Mouse (Mus musculus) neural tube, embryonic 14.5 days (tissue): ENCODE results near the gene Lrrc45. TPM values are rescaled to one million over a fixed set of nuclear protein-coding genes. Genes with fewer than 3 reads are reported as not detected.
A peak's percentile ranks its signal among the peaks of the same experiment; 100 is the strongest.
"Not testable (repeated sequence)": the region's sequence is repeated elsewhere in the genome, so short reads cannot be mapped to it uniquely, and the experiment has no call there.

Experiments used
- ATAC-seq: fragments of 200-750 bp; cut with Nextera tagmentation; 2 replicates; pipeline ENCODE4 v1.8.0; 2017; ENCODE audit warnings: low read depth, mild to moderate bottlenecking, moderate TSS enrichment, moderate library complexity
- H3K27ac ChIP-seq: fragments of 300-500 bp; sonication (generic); 2 replicates; pipeline ENCODE4 v1.5.1; 2014; ENCODE audit warnings: low read depth, mild to moderate bottlenecking, control low read depth, low read length, moderate library complexity, mixed read lengths
- H3K27me3 ChIP-seq: fragments of 300-500 bp; sonication (generic); 2 replicates; pipeline ENCODE4 v1.6.1; 2014; ENCODE audit warnings: low read length; ENCODE audit not compliant: control insufficient read depth, insufficient read depth
- H3K36me3 ChIP-seq: fragments of 300-500 bp; sonication (generic); 2 replicates; pipeline ENCODE4 v1.6.1; 2014; ENCODE audit warnings: low read length, mixed read lengths; ENCODE audit not compliant: control insufficient read depth, insufficient read depth
- H3K4me1 ChIP-seq: fragments of 300-500 bp; sonication (generic); 2 replicates; pipeline ENCODE4 v1.6.1; 2014; ENCODE audit warnings: low read length; ENCODE audit not compliant: control insufficient read depth, insufficient read depth
- H3K4me2 ChIP-seq: fragments of 300-500 bp; sonication (generic); 2 replicates; pipeline ENCODE4 v1.6.1; 2014; ENCODE audit warnings: mild to moderate bottlenecking, low read depth, low read length, control low read depth
- H3K4me3 ChIP-seq: fragments of 300-500 bp; sonication (generic); 2 replicates; pipeline ENCODE4 v1.5.1; 2014; ENCODE audit warnings: low read depth, low read length, control low read depth, mixed read lengths
- H3K9ac ChIP-seq: fragments of 300-500 bp; sonication (generic); replicated peaks from 2 replicates; pipeline ENCODE4 v1.6.1; 2014; ENCODE audit warnings: low read depth, mild to moderate bottlenecking, control low read depth, low read length, mixed read lengths
- H3K9me3 ChIP-seq: fragments of 300-500 bp; sonication (generic); 2 replicates; pipeline ENCODE4 v1.6.1; 2016; ENCODE audit warnings: low read length; ENCODE audit not compliant: control insufficient read depth
- WGBS: fragments of 180-500 bp; shearing (Covaris S2); extraction: QIAGEN DNeasy Blood & Tissue Kit; methylation state at CpG from one replicate; pipeline ENCODE4 v1.1.7; 2014; 5-methylcytosine and 5-hydroxymethylcytosine counted together
- polyA plus RNA-seq: library from polyadenylated mRNA; unstranded; fragments of >200 nt; fragmentation: Nextera tagmentation; extraction: Ambion mirVana; gene quantifications from 2 replicates; pipeline ENCODE4 v1.2.1, GENCODE M21; 2014

Gene Lrrc45
- polyA plus RNA-seq, 1 experiment from 2014 or later: 53.9 TPM

GRCm38 (mm10) chr11:120744121-120744701, 30.5 kb downstream of the Lrrc45 start:
- Histone ChIP-seq H3K4me3 (no peak overlapping the region), H3K27ac (no peak overlapping the region), H3K4me1 (no peaks in the 10 kb centered on the region), H3K9me3 (no peaks in the 10 kb centered on the region), H3K9ac (no peak overlapping the region), H3K27me3 (no peaks in the 10 kb centered on the region), H3K4me2 (no peak overlapping the region), H3K36me3 (no peaks in the 10 kb centered on the region)
- WGBS: 78% methylated on average over 7 of the region's 7 CpGs
- no peak for ATAC-seq

- no peaks in the 10 kb centered on the region for H3K9me3 ChIP-seq
- H3K36me3 ChIP-seq: no peaks in the 10 kb centered on the region
- WGBS: 71% methylated on average over 4 of the region's 4 CpGs
- no peak overlapping the region for H3K9ac ChIP-seq
- H3K4me2 ChIP-seq: no peak overlapping the region
- no peaks in the 10 kb centered on the region for H3K4me1 ChIP-seq
- H3K27ac ChIP-seq: no peak overlapping the region
- H3K27me3 ChIP-seq: no peaks in the 10 kb centered on the region
- no peak overlapping the region for H3K4me3 ChIP-seq
- no peak for ATAC-seq
Measured at GRCm38 (mm10) chr11:120747974-120748373, 34.2 kb downstream of the Lrrc45 start.

- 60% methylated on average over 8 of the region's 8 CpGs for WGBS
- no peaks in the 10 kb centered on the region for H3K9me3 ChIP-seq
- no peak for ATAC-seq
- H3K27ac ChIP-seq: no peak overlapping the region
- no peaks in the 10 kb centered on the region for H3K4me1 ChIP-seq
- no peak overlapping the region for H3K4me3 ChIP-seq
- H3K36me3 ChIP-seq: no peaks in the 10 kb centered on the region
- H3K9ac ChIP-seq: no peak overlapping the region
- H3K4me2 ChIP-seq: no peak overlapping the region
- no peaks in the 10 kb centered on the region for H3K27me3 ChIP-seq
Measured at GRCm38 (mm10) chr11:120749430-120749829, 35.7 kb downstream of the Lrrc45 start.

- Histone ChIP-seq H3K9ac (no peak overlapping the region), H3K4me3 (no peak overlapping the region), H3K9me3 (no peaks in the 10 kb centered on the region), H3K27ac (no peak overlapping the region), H3K27me3 (no peaks in the 10 kb centered on the region), H3K36me3 (no peaks in the 10 kb centered on the region), H3K4me2 (no peak overlapping the region), H3K4me1 (no peaks in the 10 kb centered on the region)
- ATAC-seq: no peak
- 78% methylated on average over 4 of the region's 4 CpGs for WGBS
Measured at GRCm38 (mm10) chr11:120751606-120752005, 37.9 kb downstream of the Lrrc45 start.

DNA sequence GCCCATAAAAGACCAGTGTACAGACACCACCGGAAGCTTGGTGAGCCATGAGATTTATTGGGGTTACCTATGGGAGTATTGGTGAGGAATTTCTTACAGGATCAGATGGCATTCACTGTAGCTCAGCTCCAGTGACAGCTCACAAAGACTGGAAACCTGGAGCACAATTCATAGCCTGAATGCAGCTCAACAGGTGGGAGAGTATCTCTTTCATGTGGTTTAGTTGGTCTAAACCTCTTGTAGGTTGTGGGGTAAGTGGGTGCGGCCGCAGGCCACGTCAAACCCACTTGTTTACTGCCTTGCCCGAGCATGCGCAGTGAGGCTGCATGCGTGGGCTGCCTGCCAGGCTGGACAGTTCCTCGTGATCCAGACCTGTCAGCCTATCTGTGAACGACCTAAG, 46.5 kb downstream of the Lrrc45 start:
- Histone ChIP-seq H3K27me3 (no peaks in the 10 kb centered on the region), H3K9me3 (no peaks in the 10 kb centered on the region), H3K27ac (no peak overlapping the region), H3K9ac (no peak overlapping the region), H3K36me3 (no peaks in the 10 kb centered on the region), H3K4me2 (no peak overlapping the region), H3K4me3 (no peak overlapping the region), H3K4me1 (no peaks in the 10 kb centered on the region)
- ATAC-seq: no peak
- 91% methylated on average over 9 of the region's 9 CpGs for WGBS

- H3K4me1 ChIP-seq: no peaks in the 10 kb centered on the region
- H3K36me3 ChIP-seq: no peaks in the 10 kb centered on the region
- H3K4me3 ChIP-seq: no peak overlapping the region
- H3K9me3 ChIP-seq: no peaks in the 10 kb centered on the region
- H3K27me3 ChIP-seq: no peaks in the 10 kb centered on the region
- H3K4me2 ChIP-seq: no peak overlapping the region
- H3K27ac ChIP-seq: no peak overlapping the region
- ATAC-seq: no peak
- 73% methylated on average over 14 of the region's 14 CpGs for WGBS
- no peak overlapping the region for H3K9ac ChIP-seq
Measured at GRCm38 (mm10) chr11:120761811-120762671, 48.3 kb downstream of the Lrrc45 start.

DNA sequence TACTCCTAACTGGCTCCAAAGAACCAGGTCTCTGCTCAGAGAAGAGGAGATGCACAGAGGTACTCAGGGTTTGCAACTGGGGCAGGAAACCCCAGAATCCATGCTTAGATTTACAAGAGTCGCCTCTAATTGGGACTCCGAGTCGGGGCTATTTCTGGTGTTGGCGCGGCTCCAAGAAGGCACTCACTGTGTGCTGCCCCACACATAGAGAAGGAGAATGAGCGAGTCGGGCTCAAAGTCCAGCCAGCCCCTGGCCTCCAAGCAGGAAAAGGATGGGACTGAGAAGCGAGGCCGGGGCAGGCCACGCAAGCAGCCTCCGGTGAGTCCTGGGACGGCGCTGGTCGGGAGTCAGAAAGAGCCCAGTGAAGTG, 48.9 kb downstream of the Lrrc45 start, which contains the start of gene Hmga1b:
TSS of gene Hmga1b (plus strand) at position 123 of the 370 bp plus-strand sequence.
- H3K36me3 ChIP-seq, H3K4me1 ChIP-seq, H3K27me3 ChIP-seq, ATAC-seq, H3K9ac ChIP-seq, H3K4me3 ChIP-seq, H3K4me2 ChIP-seq, H3K27ac ChIP-seq, H3K9me3 ChIP-seq: not testable (repeated sequence)
- 20% methylated on average over 14 of the region's 14 CpGs for WGBS

DNA sequence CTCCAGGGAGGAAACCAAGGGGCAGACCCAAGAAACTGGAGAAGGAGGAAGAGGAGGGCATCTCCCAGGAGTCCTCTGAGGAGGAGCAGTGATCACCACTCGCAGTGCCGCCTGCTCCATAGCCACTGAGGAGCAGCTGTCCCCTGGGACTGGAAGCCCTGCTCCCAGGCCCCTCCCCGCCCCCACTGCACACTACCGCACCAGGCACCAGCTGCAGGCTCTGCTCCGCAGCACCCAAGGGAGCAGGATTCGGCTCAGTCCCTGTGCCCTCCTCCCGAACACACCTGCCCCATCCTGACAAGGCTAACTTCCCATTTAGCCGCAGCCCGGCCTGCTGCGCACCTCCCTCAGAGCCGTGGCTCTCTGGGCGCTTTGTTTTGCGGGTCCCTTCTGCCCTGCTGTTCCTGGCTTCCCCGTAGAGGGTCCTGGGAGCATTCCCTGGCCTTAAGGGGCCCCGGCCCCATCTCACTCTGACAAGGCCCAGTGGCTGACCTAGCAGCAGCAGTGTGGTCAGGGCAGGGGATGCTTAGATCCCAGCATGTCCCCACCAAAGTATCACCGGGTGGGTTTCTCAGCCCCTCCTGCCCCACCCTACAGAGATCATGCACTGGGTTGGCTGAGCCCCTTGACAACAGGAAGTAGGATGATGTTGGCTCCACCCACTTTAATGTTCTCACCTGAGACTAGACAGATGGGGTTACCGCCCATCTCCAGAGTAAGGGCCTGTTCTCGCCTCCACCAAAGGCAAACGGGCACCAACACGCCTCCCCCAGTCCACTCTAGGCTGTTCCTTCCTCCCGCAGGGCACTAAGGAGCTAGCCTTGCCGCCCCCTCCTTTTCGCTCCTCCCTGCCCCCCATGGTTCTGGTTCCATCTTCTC, 49.6 kb downstream of the Lrrc45 start:
- not testable (repeated sequence) for H3K36me3 ChIP-seq, H3K4me2 ChIP-seq, H3K27ac ChIP-seq, H3K27me3 ChIP-seq, H3K9me3 ChIP-seq, H3K4me1 ChIP-seq, H3K4me3 ChIP-seq, H3K9ac ChIP-seq
- 0 out of 2 replicates have a peak, but pooled peaks have one; percentile 44 for ATAC-seq
- 4% methylated on average over 8 of the region's 23 CpGs for WGBS

GRCm38 (mm10) chr11:120767023-120767422, 53.3 kb downstream of the Lrrc45 start:
- not testable (repeated sequence) for H3K4me2 ChIP-seq, H3K4me1 ChIP-seq, H3K27ac ChIP-seq, H3K9me3 ChIP-seq, H3K36me3 ChIP-seq, H3K4me3 ChIP-seq, H3K27me3 ChIP-seq, ATAC-seq, H3K9ac ChIP-seq
- WGBS: 86% methylated on average over 3 of the region's 7 CpGs
